Mouse (Mus musculus) CH12.LX (cell line): ENCODE measurements around the gene Ppih. TPM values are rescaled to one million over a fixed set of nuclear protein-coding genes. Genes with fewer than 3 reads are reported as not detected.

ENCODE experiments used
- DNase-seq: peaks from one replicate; pipeline ENCODE4 v3.0.0-alpha.2; 2013; ENCODE audit errors: extremely low read depth
- H3K27ac ChIP-seq: 2 replicates; pipeline ENCODE4 v1.5.1; 2012; ENCODE audit warnings: low read depth, mild to moderate bottlenecking, control low read depth, moderate library complexity; ENCODE audit not compliant: insufficient read depth
- H3K27me3 ChIP-seq: replicated peaks from 2 replicates; pipeline ENCODE3; 2012; ENCODE audit warnings: inconsistent platforms
- H3K36me3 ChIP-seq, 2 experiments: replicated peaks in 1 of 2; 2 replicates each; pipeline versions ENCODE3 to v1.6.1; 2012; ENCODE audit warnings: inconsistent platforms in 1 of 2, low read length in 1 of 2, mild to moderate bottlenecking in 1 of 2, mixed read lengths in 1 of 2, moderate library complexity in 1 of 2; ENCODE audit not compliant: control insufficient read depth in 1 of 2, insufficient read depth in 1 of 2
- H3K4me1 ChIP-seq, 2 experiments: 2 replicates each; pipeline ENCODE4 v1.6.1; 2012; ENCODE audit warnings: inconsistent platforms in 1 of 2, moderate library complexity in 1 of 2; ENCODE audit not compliant: insufficient read depth in 2 of 2, control insufficient read depth in 1 of 2
- H3K4me2 ChIP-seq: 2 replicates; pipeline ENCODE4 v1.6.1; 2012; ENCODE audit warnings: low read depth, mild to moderate bottlenecking, control low read depth; ENCODE audit not compliant: poor library complexity, insufficient read depth, severe bottlenecking
- H3K4me3 ChIP-seq, 3 experiments: fragments of 150-350 bp in 1 of 3; sonication (generic) in 1 of 3; replicated peaks in 1 of 3; 2 replicates each; pipeline versions ENCODE3 to v1.5.1; 2011 to 2012; ENCODE audit warnings: low read depth in 2 of 3, low read length in 2 of 3, mild to moderate bottlenecking in 2 of 3, moderate library complexity in 2 of 3, control low read depth in 1 of 3, improper control_type of control experiment in 1 of 3, inconsistent platforms in 1 of 3, mixed read lengths in 1 of 3; ENCODE audit not compliant: poor library complexity in 1 of 3
- H3K79me2 ChIP-seq: replicated peaks from 2 replicates; pipeline ENCODE4 v1.6.1; 2012; ENCODE audit warnings: mild to moderate bottlenecking, moderate library complexity; ENCODE audit not compliant: control insufficient read depth, poor library complexity, insufficient read depth, severe bottlenecking; ENCODE audit errors: extremely low read depth
- H3K9ac ChIP-seq: 2 replicates; pipeline ENCODE4 v1.6.1; 2012; ENCODE audit warnings: low read depth, mild to moderate bottlenecking, control low read depth, moderate library complexity; ENCODE audit not compliant: insufficient read depth
- H3K9me3 ChIP-seq: replicated peaks from 2 replicates; pipeline ENCODE3; 2012; ENCODE audit warnings: low read length, inconsistent platforms, mixed read lengths
- CTCF ChIP-seq, 2 experiments: IDR thresholded peaks in 1 of 2; conservative IDR thresholded peaks in 1 of 2; 2 replicates each; pipeline ENCODE4 v1.5.1; 2011 to 2012; ENCODE audit warnings: low read depth in 2 of 2, low read length in 2 of 2, improper control_type of control experiment in 1 of 2, inconsistent platforms in 1 of 2, mild to moderate bottlenecking in 1 of 2, moderate library complexity in 1 of 2
- E2F4 ChIP-seq: IDR thresholded peaks from 2 replicates; pipeline ENCODE4 v1.6.1; 2011; ENCODE audit warnings: low read depth, low read length, improper control_type of control experiment; ENCODE audit not compliant: insufficient replicate concordance
- JUN ChIP-seq: IDR thresholded peaks from 2 replicates; pipeline ENCODE4 v1.6.1; 2011; ENCODE audit warnings: low read depth, mild to moderate bottlenecking, low read length, improper control_type of control experiment, moderate library complexity; ENCODE audit not compliant: insufficient read depth
- MEF2A ChIP-seq: IDR thresholded peaks from 2 replicates; pipeline ENCODE4 v1.6.1; 2014; ENCODE audit warnings: low read depth, mild to moderate bottlenecking, inconsistent platforms, low read length, improper control_type of control experiment, borderline replicate concordance
- NELFE ChIP-seq: IDR thresholded peaks from 2 replicates; pipeline ENCODE4 v1.6.1; 2011; ENCODE audit warnings: low read depth, low read length, improper control_type of control experiment
- NRF1 ChIP-seq: IDR thresholded peaks from 2 replicates; pipeline ENCODE4 v1.6.1; 2014; ENCODE audit warnings: low read depth, mild to moderate bottlenecking, inconsistent platforms, low read length, improper control_type of control experiment, moderate library complexity
- TBP ChIP-seq: conservative IDR thresholded peaks from 2 replicates; pipeline ENCODE4 v1.6.1; 2011; ENCODE audit warnings: low read depth, low read length, improper control_type of control experiment
- UBTF ChIP-seq: IDR thresholded peaks from 2 replicates; pipeline ENCODE4 v1.6.1; 2012; ENCODE audit warnings: low read depth, mild to moderate bottlenecking, inconsistent platforms, low read length, improper control_type of control experiment, moderate library complexity
- ZNF384 ChIP-seq: IDR thresholded peaks from 2 replicates; pipeline ENCODE4 v1.6.1; 2012; ENCODE audit warnings: low read depth, low read length, improper control_type of control experiment, inconsistent platforms
- dilution Hi-C: fragments of 300-500 bp; cut with MboI; formaldehyde crosslinking; loops from 2 replicates; pipeline ENCODE4 v1.14.3; 2020; ENCODE audit warnings: low sequenced_read_pairs; ENCODE audit not compliant: extremely low pct_unique_long_range_greater_than_20kb, extremely low pct_ligation_motif_present
- in situ Hi-C: fragments of 300-500 bp; cut with MboI; formaldehyde crosslinking; loops from 3 replicates; pipeline ENCODE4 v1.14.3; 2019; ENCODE audit warnings: low sequenced_read_pairs, low pct_ligation_motif_present, low pct_unique_long_range_greater_than_20kb, mixed read lengths
- polyA plus RNA-seq: library from polyadenylated mRNA; unstranded; fragments of >175 nt; gene quantifications from 2 replicates; pipeline ENCODE4 v1.2.1, GENCODE M21; 2012; ENCODE audit warnings: low read depth; ENCODE audit not compliant: insufficient read length
- total RNA-seq, 2 experiments: library from RNA; depleted of rRNA; stranded (reverse); fragments of 300-350 nt in 1 of 2; fragments of >200 nt in 1 of 2; gene quantifications; 2 replicates each; pipeline ENCODE4 v1.2.3; 2012 to 2014

The Ppih gene
- total and polyA plus RNA-seq, 3 experiments, result 125 to 179 (median 132) TPM

GRCm38 (mm10) chr4:119262483-119262882 lies 57.9 kb downstream of the Ppih start:
- TF ChIP-seq ZNF384 (peak; percentile 16; the same call in 1 of the 2 replicates), NELFE (no peak)
- no peak for DNase-seq
- in situ Hi-C loops (loop anchor here (25.0 kb wide), 1 partner anchor 400 kb away; the partner anchor contains the start of gene Guca2b), dilution Hi-C loops (no loop called here)
- peaks cover 8 to 20% of the 10 kb centered on the region in 2 experiments for H3K4me1 ChIP-seq
- H3K9ac ChIP-seq, result no peak overlapping the region
- no peak overlapping the region for H3K4me3 ChIP-seq
- no peak overlapping the region for H3K4me2 ChIP-seq
- no peaks in the 10 kb centered on the region for H3K79me2 ChIP-seq
- no peaks in the 10 kb centered on the region for H3K27me3 ChIP-seq
- H3K27ac ChIP-seq, result no peak overlapping the region
- no peaks in the 10 kb centered on the region for H3K36me3 ChIP-seq
- no peaks in the 10 kb centered on the region for H3K9me3 ChIP-seq

GRCm38 (mm10) chr4:119261087-119261713 lies 59.1 kb downstream of the Ppih start:
- dilution Hi-C loops, result no loop called here
- no peaks in the 10 kb centered on the region for H3K79me2 ChIP-seq
- no peak for TF ChIP-seq E2F4
- TF ChIP-seq UBTF, result no peak
- no peak for TF ChIP-seq TBP
- no peak for TF ChIP-seq JUN
- TF ChIP-seq, all 38 proteins: peak for 0
- no peak overlapping the region for H3K9ac ChIP-seq
- H3K27ac ChIP-seq, result no peak overlapping the region
- H3K4me3 ChIP-seq, result no peak overlapping the region
- no peak for DNase-seq
- H3K4me2 ChIP-seq, result no peak overlapping the region
- no peaks in the 10 kb centered on the region for H3K36me3 ChIP-seq
- in situ Hi-C loops, result loop anchor here (25.0 kb wide), 1 partner anchor 401 kb away; the partner anchor contains the start of gene Guca2b
- peaks cover 8 to 26% of the 10 kb centered on the region in 2 experiments for H3K4me1 ChIP-seq
- no peaks in the 10 kb centered on the region for H3K9me3 ChIP-seq
- H3K27me3 ChIP-seq, result no peaks in the 10 kb centered on the region

- Histone ChIP-seq H3K36me3 (no peaks in the 10 kb centered on the region), H3K4me2 (no peak overlapping the region), H3K9ac (no peak overlapping the region), H3K9me3 (no peaks in the 10 kb centered on the region), H3K27ac (no peak overlapping the region), H3K27me3 (no peaks in the 10 kb centered on the region), H3K4me3 (no peak overlapping the region), H3K4me1 (peaks cover 8 to 26% of the 10 kb centered on the region in 2 experiments), H3K79me2 (no peaks in the 10 kb centered on the region)
- TF ChIP-seq CTCF (conservative IDR thresholded peaks at IDR 0.05 in 1 of 2, IDR thresholded peaks at IDR 0.05 in 1 of 2; ENCODE audit: low read depth in 2 of 2, low read length in 2 of 2) (peak in 1 of 2 experiments; percentile 45; a peak in 2 of 4 replicates), JUN (no peak), MEF2A (peak; percentile 36; the same call in 1 of the 2 replicates), NRF1 (no peak)
- dilution Hi-C loops, result no loop called here
- DNase-seq, result no peak
- in situ Hi-C loops, result loop anchor here (5.0 to 25.0 kb wide), 2 partner anchors 83 to 403 kb away; partner anchors contain the start of gene Guca2b
These were observed 60.7 kb downstream of the Ppih start for GRCm38 (mm10) chr4:119259344-119260254.
